Mouse (Mus musculus): Measurements from ENCODE around the gene Dynlt1c.
"Not testable (repeated sequence)": the region's sequence is repeated elsewhere in the genome, so short reads cannot be mapped to it uniquely, and the experiment has no call there.

GRCm38 (mm10) chr17:6658801-6659200 lies 57.3 kb downstream of the Dynlt1c start, which contains the start of gene Sytl3:
- not testable (repeated sequence) for TF ChIP-seq POLR2A (IDR thresholded peaks at IDR 0.05; ENCODE audit: extremely low read depth, insufficient read depth, low read length); CTCF (IDR thresholded peaks at IDR 0.05; ENCODE audit: low read depth, low read length)
